Mouse (Mus musculus): Measurements from ENCODE around the gene Ssbp3. TPM values are rescaled to one million over a fixed set of nuclear protein-coding genes. Genes with fewer than 3 reads are reported as not detected.

The Ssbp3 gene
- total RNA-seq, 1 experiment, result 42.6 TPM

DNA sequence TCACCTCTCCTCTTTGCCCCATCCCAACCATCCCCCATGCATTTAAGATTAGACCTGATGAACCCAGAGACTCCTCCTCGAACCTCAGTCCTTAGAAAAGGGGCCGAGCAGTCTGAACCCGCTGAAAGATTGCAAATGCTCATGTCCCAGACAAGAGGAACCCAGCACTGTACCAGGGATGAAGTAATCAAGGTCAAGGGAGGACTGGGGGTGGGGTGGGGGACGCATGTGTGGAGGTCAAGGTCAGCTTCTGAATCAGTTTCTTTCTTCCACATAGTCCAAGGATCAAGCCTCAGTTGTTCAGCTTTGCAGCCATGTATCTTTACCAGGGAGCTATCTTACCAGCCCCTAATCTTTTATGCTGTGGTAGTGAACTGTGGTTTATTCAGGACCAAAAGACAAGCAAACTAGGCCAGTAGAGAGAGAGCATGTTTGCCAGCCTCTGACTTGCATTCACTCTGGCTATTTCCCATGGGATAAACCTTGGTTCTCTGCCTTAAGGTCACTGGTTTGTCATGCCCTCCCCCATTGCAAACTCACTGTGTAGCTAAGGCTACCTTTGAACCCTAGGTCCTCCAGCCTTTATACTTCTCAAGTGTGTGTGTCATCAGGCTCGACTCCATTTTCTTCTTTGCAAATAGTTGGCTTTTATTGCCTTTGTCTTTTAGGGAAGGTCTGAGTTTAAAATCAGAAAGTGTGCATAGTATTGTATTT lies 109.9 kb downstream of the Ssbp3 start:
- in situ Hi-C loops (cut with MboI; ENCODE audit: low sequenced_read_pairs in 2 of 2, unreplicated experiment in 2 of 2), result no loop called here
- Histone ChIP-seq H3K4me3 (ENCODE audit: insufficient read depth in 1 of 2, low read depth in 1 of 2, low read length in 2 of 2, poor library complexity in 1 of 2, severe bottlenecking in 1 of 2) (no peak overlapping the region), H3K9ac (ENCODE audit: insufficient read depth, low read depth, low read length, poor library complexity, severe bottlenecking) (no peak overlapping the region), H3K9me3 (ENCODE audit: control insufficient read depth, insufficient read depth, low read depth, low read length) (no peaks in the 10 kb centered on the region), H3K27ac (ENCODE audit: insufficient read depth, low read depth, low read length, poor library complexity, severe bottlenecking) (no peak overlapping the region), H3K36me3 (ENCODE audit: control insufficient read depth, insufficient read depth, low read length, poor library complexity, severe bottlenecking) (no peaks in the 10 kb centered on the region; the same call in 1 of the 2 replicates), H3K4me1 (ENCODE audit: control insufficient read depth in 2 of 2, insufficient read depth in 2 of 2, low read length in 2 of 2, poor library complexity in 1 of 2) (peaks cover 0 to 6% of the 10 kb centered on the region in 2 experiments; a peak in 2 of 4 replicates)
- DNase-seq (ENCODE audit: low read depth, low spot score), result no peak
- TF ChIP-seq HCFC1 (IDR thresholded peaks at IDR 0.05; ENCODE audit: borderline replicate concordance, insufficient read depth, low read length), result no peak
- TF ChIP-seq ZNF384 (IDR thresholded peaks at IDR 0.05; ENCODE audit: low read depth, low read length), result no peak
- no peak for TF ChIP-seq CHD2 (IDR thresholded peaks at IDR 0.05; ENCODE audit: low read depth, low read length)

DNA sequence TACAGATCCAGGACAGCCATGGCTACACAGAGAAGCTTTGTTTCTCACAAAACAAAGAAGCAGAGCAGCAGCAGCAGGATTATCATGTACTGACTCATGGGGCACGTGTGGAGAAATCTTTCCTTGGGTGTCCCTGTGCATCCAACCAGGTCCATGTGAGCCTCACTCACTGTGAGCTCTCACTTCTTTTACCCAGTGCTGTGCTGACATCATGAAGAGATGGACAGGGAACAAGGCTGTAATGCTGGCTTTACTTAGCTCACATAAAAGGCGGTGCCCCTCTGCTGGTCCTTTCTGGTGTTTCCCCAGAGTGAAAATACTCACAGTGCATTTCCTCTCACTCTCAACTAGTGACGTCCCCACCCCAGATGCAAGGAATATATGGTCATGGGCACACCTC lies 111.0 kb downstream of the Ssbp3 start:
- DNase-seq (ENCODE audit: low read depth, low spot score), result no peak
- Histone ChIP-seq H3K4me3 (ENCODE audit: insufficient read depth in 1 of 2, low read depth in 1 of 2, low read length in 2 of 2, poor library complexity in 1 of 2, severe bottlenecking in 1 of 2) (no peak overlapping the region), H3K4me1 (ENCODE audit: control insufficient read depth in 2 of 2, insufficient read depth in 2 of 2, low read length in 2 of 2, poor library complexity in 1 of 2) (peaks cover 0 to 9% of the 10 kb centered on the region in 2 experiments; a peak in 2 of 4 replicates), H3K27ac (ENCODE audit: insufficient read depth, low read depth, low read length, poor library complexity, severe bottlenecking) (no peak overlapping the region), H3K9me3 (ENCODE audit: control insufficient read depth, insufficient read depth, low read depth, low read length) (no peaks in the 10 kb centered on the region), H3K9ac (ENCODE audit: insufficient read depth, low read depth, low read length, poor library complexity, severe bottlenecking) (no peak overlapping the region), H3K36me3 (ENCODE audit: control insufficient read depth, insufficient read depth, low read length, poor library complexity, severe bottlenecking) (no peaks in the 10 kb centered on the region)
- TF ChIP-seq ZNF384 (IDR thresholded peaks at IDR 0.05; ENCODE audit: low read depth, low read length) (no peak), HCFC1 (IDR thresholded peaks at IDR 0.05; ENCODE audit: borderline replicate concordance, insufficient read depth, low read length) (no peak), CHD2 (IDR thresholded peaks at IDR 0.05; ENCODE audit: low read depth, low read length) (no peak), MAFK (IDR thresholded peaks at IDR 0.05; ENCODE audit: insufficient read depth, low read depth, low read length) (no peak), ZC3H11A (IDR thresholded peaks at IDR 0.05; ENCODE audit: borderline replicate concordance, low read depth, low read length) (no peak)
- in situ Hi-C loops (cut with MboI; ENCODE audit: low sequenced_read_pairs in 2 of 2, unreplicated experiment in 2 of 2), result no loop called here

- no peaks in the 10 kb centered on the region for H3K9me3 ChIP-seq (ENCODE audit: control insufficient read depth, insufficient read depth, low read depth, low read length)
- in situ Hi-C loops (cut with MboI; ENCODE audit: low sequenced_read_pairs in 2 of 2, unreplicated experiment in 2 of 2), result no loop called here
- TF ChIP-seq ZC3H11A (IDR thresholded peaks at IDR 0.05; ENCODE audit: borderline replicate concordance, low read depth, low read length) (no peak), CHD2 (IDR thresholded peaks at IDR 0.05; ENCODE audit: low read depth, low read length) (no peak), HCFC1 (IDR thresholded peaks at IDR 0.05; ENCODE audit: borderline replicate concordance, insufficient read depth, low read length) (no peak), ZNF384 (IDR thresholded peaks at IDR 0.05; ENCODE audit: low read depth, low read length) (no peak), MAFK (IDR thresholded peaks at IDR 0.05; ENCODE audit: insufficient read depth, low read depth, low read length) (no peak)
- no peak for DNase-seq (ENCODE audit: low read depth, low spot score)
- no peak overlapping the region for H3K27ac ChIP-seq (ENCODE audit: insufficient read depth, low read depth, low read length, poor library complexity, severe bottlenecking)
- peaks cover 4% of the 10 kb centered on the region; the same call in 1 of the 2 replicates for H3K36me3 ChIP-seq (ENCODE audit: control insufficient read depth, insufficient read depth, low read length, poor library complexity, severe bottlenecking)
- no peak overlapping the region for H3K9ac ChIP-seq (ENCODE audit: insufficient read depth, low read depth, low read length, poor library complexity, severe bottlenecking)
- H3K4me3 ChIP-seq (ENCODE audit: insufficient read depth in 1 of 2, low read depth in 1 of 2, low read length in 2 of 2, poor library complexity in 1 of 2, severe bottlenecking in 1 of 2), result no peak overlapping the region
- peaks cover 2 to 14% of the 10 kb centered on the region in 2 experiments; a peak in 2 of 4 replicates for H3K4me1 ChIP-seq (ENCODE audit: control insufficient read depth in 2 of 2, insufficient read depth in 2 of 2, low read length in 2 of 2, poor library complexity in 1 of 2)
Measured at GRCm38 (mm10) chr4:107024899-107025298, 114.4 kb downstream of the Ssbp3 start.

- DNase-seq (ENCODE audit: low read depth, low spot score), result no peak
- H3K9me3 ChIP-seq (ENCODE audit: control insufficient read depth, insufficient read depth, low read depth, low read length), result no peaks in the 10 kb centered on the region
- no peak overlapping the region for H3K4me3 ChIP-seq (ENCODE audit: insufficient read depth in 1 of 2, low read depth in 1 of 2, low read length in 2 of 2, poor library complexity in 1 of 2, severe bottlenecking in 1 of 2)
- H3K27ac ChIP-seq (ENCODE audit: insufficient read depth, low read depth, low read length, poor library complexity, severe bottlenecking), result no peak overlapping the region
- TF ChIP-seq HCFC1 (IDR thresholded peaks at IDR 0.05; ENCODE audit: borderline replicate concordance, insufficient read depth, low read length), result no peak
- TF ChIP-seq MAFK (IDR thresholded peaks at IDR 0.05; ENCODE audit: insufficient read depth, low read depth, low read length), result no peak
- TF ChIP-seq ZNF384 (IDR thresholded peaks at IDR 0.05; ENCODE audit: low read depth, low read length), result no peak
- no peak for TF ChIP-seq ZC3H11A (IDR thresholded peaks at IDR 0.05; ENCODE audit: borderline replicate concordance, low read depth, low read length)
- TF ChIP-seq CHD2 (IDR thresholded peaks at IDR 0.05; ENCODE audit: low read depth, low read length), result no peak
- in situ Hi-C loops (cut with MboI; ENCODE audit: low sequenced_read_pairs in 2 of 2, unreplicated experiment in 2 of 2), result no loop called here
- H3K4me1 ChIP-seq (ENCODE audit: control insufficient read depth in 2 of 2, insufficient read depth in 2 of 2, low read length in 2 of 2, poor library complexity in 1 of 2), result peaks cover 2 to 12% of the 10 kb centered on the region in 2 experiments; a peak in 1 of 4 replicates
- peaks cover 5% of the 10 kb centered on the region; the same call in 1 of the 2 replicates for H3K36me3 ChIP-seq (ENCODE audit: control insufficient read depth, insufficient read depth, low read length, poor library complexity, severe bottlenecking)
- no peak overlapping the region for H3K9ac ChIP-seq (ENCODE audit: insufficient read depth, low read depth, low read length, poor library complexity, severe bottlenecking)
Measured at GRCm38 (mm10) chr4:107025369-107025768, 114.9 kb downstream of the Ssbp3 start.

All from ES-E14 (cell line).